Mouse (Mus musculus) lung, postnatal 25 days (tissue): Measurements from ENCODE around the gene Txnrd1.

Experiments used
- DNase-seq: peaks from one replicate; pipeline ENCODE4 v3.0.0; 2022; ENCODE audit warnings: low spot score

Gene Txnrd1

GRCm38 (mm10) chr10:82866356-82866755 lies 32.6 kb downstream of the Txnrd1 start, which contains the start of gene Eid3:
Gene Eid3 (plus strand): TSS chr10:82866626.
- no peak for DNase-seq

GRCm38 (mm10) chr10:82866832-82867231 lies 33.1 kb downstream of the Txnrd1 start:
- no peak for DNase-seq

GRCm38 (mm10) chr10:82868418-82869086 lies 34.8 kb downstream of the Txnrd1 start:
- no peak for DNase-seq

GRCm38 (mm10) chr10:82875446-82875845 lies 41.7 kb downstream of the Txnrd1 start:
- DNase-seq = no peak

- DNase-seq = no peak
Measured at GRCm38 (mm10) chr10:82876076-82876796, 42.5 kb downstream of the Txnrd1 start.

- no peak for DNase-seq
Measured at GRCm38 (mm10) chr10:82887354-82887753, 53.6 kb downstream of the Txnrd1 start.

GRCm38 (mm10) chr10:82888576-82888975 lies 54.8 kb downstream of the Txnrd1 start:
- no peak for DNase-seq

- peak; percentile 60 for DNase-seq
Measured at GRCm38 (mm10) chr10:82889447-82889973, 55.8 kb downstream of the Txnrd1 start.

- DNase-seq = no peak
Measured at GRCm38 (mm10) chr10:82890936-82891335, 57.2 kb downstream of the Txnrd1 start.

- DNase-seq = no peak
Measured at GRCm38 (mm10) chr10:82891427-82891826, 57.7 kb downstream of the Txnrd1 start.

- DNase-seq = no peak
Measured at GRCm38 (mm10) chr10:82892442-82893055, 58.8 kb downstream of the Txnrd1 start.

GRCm38 (mm10) chr10:82893872-82894650 lies 60.3 kb downstream of the Txnrd1 start:
- DNase-seq = no peak

GRCm38 (mm10) chr10:82897936-82898335 lies 64.2 kb downstream of the Txnrd1 start:
- no peak for DNase-seq

GRCm38 (mm10) chr10:82898893-82899292 lies 65.1 kb downstream of the Txnrd1 start:
- DNase-seq = no peak

- DNase-seq = peak; percentile 40
Measured at GRCm38 (mm10) chr10:82899810-82900421, 66.2 kb downstream of the Txnrd1 start.

GRCm38 (mm10) chr10:82900546-82900945 lies 66.8 kb downstream of the Txnrd1 start:
- peak; percentile 77 for DNase-seq

GRCm38 (mm10) chr10:82901436-82901835 lies 67.7 kb downstream of the Txnrd1 start:
- peak; percentile 87 for DNase-seq

- no peak for DNase-seq
Measured at GRCm38 (mm10) chr10:82908526-82908925, 74.8 kb downstream of the Txnrd1 start.

- DNase-seq = peak; percentile 57
Measured at GRCm38 (mm10) chr10:82909382-82909781, 75.6 kb downstream of the Txnrd1 start.

GRCm38 (mm10) chr10:82910198-82910597 lies 76.4 kb downstream of the Txnrd1 start:
- no peak for DNase-seq

- DNase-seq = no peak
Measured at GRCm38 (mm10) chr10:82913238-82913637, 79.5 kb downstream of the Txnrd1 start.

- DNase-seq = no peak
Measured at GRCm38 (mm10) chr10:82913772-82914171, 80.0 kb downstream of the Txnrd1 start.
